Mouse (Mus musculus): Measurements from ENCODE around the gene Gtf3c5.

Gtf3c5 gene

DNA sequence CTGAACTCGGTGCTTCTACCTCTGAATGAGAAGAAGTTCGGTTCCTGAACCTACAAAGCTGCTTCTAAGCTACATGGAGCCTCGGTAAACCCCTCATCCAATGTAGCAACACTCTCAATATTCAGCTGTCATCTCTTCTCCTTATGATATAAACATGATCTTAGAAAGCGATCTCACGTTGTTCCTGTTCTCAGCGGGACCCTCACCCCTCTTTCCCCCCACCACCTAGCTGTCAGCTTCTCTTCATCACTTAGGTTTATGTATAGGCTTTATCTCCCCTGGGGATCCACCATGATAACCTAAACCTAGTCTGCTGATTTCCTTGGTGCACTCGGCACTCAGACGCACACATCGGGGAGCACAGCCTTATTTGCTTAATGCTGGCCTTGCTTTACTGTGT lies at the start of gene Gtf3c5:
Gene Gtf3c5, minus strand, starts transcription at position 101 of the 400 bp plus-strand sequence.
- in situ Hi-C loops (cut with MboI, MseI), result no loop called here

GRCm38 (mm10) chr2:28633136-28633535 lies 49.6 kb upstream of the Gtf3c5 start:
- in situ Hi-C loops (cut with MboI, MseI), result no loop called here

- in situ Hi-C loops (cut with MboI, MseI), result no loop called here
Measured at GRCm38 (mm10) chr2:28632626-28633025, 49.1 kb upstream of the Gtf3c5 start.

GRCm38 (mm10) chr2:28629911-28630381 lies 46.4 kb upstream of the Gtf3c5 start:
- in situ Hi-C loops (cut with MboI, MseI), result no loop called here

DNA sequence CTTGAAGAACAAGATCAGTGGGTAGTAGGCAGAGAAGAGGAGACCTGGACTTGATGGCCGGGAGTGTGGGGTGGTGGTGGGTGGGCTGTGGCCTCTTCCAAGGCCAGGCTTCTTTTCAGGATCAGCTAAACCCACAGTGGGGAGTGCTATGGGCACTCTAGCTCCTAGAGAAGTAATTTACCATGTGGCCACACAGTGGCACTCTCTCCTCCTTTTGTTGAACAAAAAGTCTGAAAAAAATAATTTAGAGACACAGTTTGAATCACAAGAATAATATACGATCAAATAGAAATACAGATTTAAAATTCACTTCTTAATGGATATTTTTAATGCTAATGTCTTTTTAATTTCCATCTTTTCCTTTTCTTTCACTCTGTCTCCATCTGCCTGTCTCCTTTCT lies 44.5 kb upstream of the Gtf3c5 start:
- in situ Hi-C loops (cut with MboI, MseI), result no loop called here

- in situ Hi-C loops (cut with MboI, MseI), result no loop called here
Measured at GRCm38 (mm10) chr2:28626038-28626437, 42.5 kb upstream of the Gtf3c5 start.

DNA sequence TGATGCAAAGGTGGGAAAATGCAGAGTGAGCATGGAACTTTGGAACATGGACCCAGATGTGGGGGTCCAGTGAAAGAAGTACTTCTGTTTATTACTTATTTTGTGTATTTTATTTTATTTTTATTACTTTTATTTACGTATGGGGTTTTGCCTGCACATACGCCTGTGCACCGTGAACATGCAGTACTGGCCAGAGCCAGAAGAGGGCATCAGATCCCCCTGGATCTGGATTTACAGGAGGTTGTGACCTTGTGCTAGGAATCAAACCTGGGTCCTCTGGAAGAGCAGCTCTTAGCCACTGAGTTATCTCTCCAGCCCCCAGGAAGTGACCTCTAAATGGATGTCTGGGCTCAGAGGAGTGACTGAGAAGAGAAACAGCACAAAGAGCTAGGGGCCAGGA lies 41.3 kb upstream of the Gtf3c5 start:
- in situ Hi-C loops (cut with MboI, MseI), result no loop called here

DNA sequence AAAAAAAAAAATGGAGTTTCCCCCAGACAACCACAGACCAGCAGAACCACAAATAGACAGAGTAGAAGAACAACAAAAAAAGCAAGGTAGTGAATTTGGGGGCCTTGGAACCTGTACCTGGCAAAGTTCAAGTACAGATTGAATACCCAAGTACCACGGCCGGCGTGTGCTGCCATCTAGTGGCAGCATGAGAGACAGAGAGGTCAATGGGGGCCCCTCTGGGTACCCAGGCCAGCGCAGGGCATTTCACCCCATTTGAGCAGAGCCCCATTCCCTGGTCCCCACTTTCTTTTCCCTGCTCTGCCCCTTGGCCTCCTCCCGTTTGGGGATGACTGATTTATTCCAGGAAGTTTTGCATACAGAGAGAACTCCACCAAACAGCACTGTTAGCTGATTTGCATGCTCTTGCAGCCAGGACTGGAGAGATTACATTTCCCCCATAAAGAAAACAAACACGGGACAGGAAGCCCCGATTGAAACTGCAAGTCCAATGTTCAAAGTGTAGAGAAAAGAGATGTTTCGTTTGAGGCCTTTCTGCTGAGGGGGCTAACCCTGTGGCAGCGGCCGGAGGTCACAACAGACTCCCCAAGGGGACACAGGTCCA lies 39.1 kb upstream of the Gtf3c5 start:
- in situ Hi-C loops (cut with MboI, MseI), result no loop called here

GRCm38 (mm10) chr2:28621664-28622171 lies 38.2 kb upstream of the Gtf3c5 start, which contains the start of gene Gfi1b:
TSS of gene Gfi1b (minus strand) at chr2:28621982.
- in situ Hi-C loops (cut with MboI, MseI), result no loop called here

DNA sequence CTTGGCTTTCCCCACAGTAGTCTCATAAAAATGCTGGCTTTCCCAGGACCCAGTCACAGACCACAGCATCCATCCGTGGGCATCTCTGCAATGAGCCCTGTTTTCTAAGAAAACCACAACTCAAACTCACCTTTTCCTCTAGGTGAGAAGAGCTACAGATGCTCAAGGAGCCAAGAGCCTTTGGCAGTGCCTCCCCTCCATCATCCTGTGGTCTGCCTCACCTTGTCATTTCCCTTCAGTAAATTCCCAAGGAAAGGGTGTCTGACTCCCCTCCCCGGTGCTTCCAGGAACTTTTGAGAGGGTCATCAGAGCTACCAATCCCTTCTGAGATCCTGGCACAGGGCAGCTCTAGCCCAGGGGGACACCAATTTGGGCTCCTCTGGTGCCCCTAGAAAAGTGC lies 37.6 kb upstream of the Gtf3c5 start:
- in situ Hi-C loops (cut with MboI, MseI), result no loop called here

DNA sequence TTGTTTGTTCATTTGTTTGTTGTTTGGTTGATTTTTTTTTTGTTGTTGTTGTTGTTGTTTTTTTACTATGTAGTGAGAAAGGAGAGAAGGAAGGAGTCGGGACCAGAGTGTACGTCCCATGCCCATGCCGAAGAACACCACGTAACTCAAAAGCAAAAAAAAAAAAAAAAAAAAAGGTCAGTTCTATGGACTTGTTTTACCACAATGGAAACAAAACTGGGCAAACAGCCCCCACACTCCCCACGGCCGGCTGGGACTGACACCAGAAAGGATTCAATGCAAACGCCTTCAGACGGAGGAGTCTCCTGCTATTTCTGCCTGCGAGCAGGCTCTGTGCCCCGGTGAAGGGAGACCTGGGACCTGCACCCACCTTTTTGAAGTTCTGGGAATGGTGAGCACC lies 37.0 kb upstream of the Gtf3c5 start:
- in situ Hi-C loops (cut with MboI, MseI), result no loop called here

DNA sequence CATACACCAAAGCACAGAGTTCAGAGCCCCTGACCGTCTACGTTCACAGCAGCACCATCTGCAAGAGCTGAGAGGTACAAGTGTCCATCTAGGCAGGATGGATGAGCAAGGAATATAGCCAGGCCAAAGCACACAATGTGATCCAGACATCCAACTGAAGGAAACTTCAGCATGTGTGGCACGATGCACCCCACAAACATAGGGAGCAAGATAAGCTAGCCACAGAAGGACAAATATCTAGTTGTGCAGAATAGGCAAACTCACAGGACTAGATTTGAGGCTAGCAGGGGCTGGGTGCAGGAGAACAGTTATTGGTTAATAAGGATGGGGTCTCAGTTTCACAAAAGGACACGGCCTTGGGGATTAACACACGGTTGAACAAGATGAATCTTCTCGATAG lies 35.8 kb upstream of the Gtf3c5 start:
- in situ Hi-C loops (cut with MboI, MseI), result no loop called here

DNA sequence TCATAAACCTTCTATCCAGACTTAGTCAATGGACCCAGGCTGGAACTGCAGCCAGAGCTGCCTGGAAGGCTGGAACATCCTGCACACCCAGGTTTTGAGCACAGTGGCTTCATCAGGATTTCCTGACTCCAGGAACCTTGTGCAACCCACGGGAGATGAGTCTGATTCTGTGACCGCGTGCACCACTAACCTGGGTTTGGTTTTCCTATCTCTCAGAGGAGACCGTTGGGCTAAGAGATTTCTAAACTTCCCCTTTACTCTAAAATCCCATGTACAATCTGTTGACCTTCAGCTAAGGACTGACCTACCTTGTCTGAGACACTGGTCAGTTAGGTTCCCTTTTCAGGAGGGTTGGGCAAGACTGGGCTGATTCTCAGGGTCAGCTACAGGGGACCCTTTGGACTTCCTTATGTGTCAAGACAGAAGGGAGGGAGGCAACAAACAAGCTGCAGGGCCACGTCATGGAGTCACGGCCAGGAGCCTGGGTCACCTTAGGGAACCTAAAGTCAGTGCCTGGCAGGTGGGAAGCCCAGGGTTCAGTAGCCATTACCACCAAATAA lies 35.3 kb upstream of the Gtf3c5 start:
- in situ Hi-C loops (cut with MboI, MseI), result no loop called here

GRCm38 (mm10) chr2:28617498-28618486 lies 34.2 kb upstream of the Gtf3c5 start:
- in situ Hi-C loops (cut with MboI, MseI), result no loop called here

GRCm38 (mm10) chr2:28616874-28617273 lies 33.3 kb upstream of the Gtf3c5 start:
- in situ Hi-C loops (cut with MboI, MseI), result no loop called here

- in situ Hi-C loops (cut with MboI, MseI), result no loop called here
Measured at GRCm38 (mm10) chr2:28616358-28616757, 32.8 kb upstream of the Gtf3c5 start.

DNA sequence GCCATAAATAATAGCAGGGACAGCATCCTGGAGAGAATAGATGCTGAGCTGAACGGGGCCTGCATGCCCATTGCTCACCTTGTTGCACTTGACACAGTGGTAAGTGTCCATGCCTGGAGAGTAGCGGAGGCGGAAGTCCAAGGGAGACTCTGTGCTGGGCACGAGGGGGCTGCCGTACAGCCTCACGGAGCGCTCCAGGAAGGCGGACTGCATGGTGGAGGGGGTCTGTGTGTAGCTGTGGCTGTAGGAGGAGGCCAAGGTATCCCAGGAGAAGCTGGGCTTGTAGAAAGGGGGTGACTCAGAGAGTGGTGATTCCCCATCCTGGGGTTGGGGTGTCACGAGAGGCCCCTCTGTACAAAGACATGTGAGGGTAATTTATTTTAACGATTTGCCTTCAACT lies 30.0 kb upstream of the Gtf3c5 start:
- in situ Hi-C loops (cut with MboI, MseI), result no loop called here

DNA sequence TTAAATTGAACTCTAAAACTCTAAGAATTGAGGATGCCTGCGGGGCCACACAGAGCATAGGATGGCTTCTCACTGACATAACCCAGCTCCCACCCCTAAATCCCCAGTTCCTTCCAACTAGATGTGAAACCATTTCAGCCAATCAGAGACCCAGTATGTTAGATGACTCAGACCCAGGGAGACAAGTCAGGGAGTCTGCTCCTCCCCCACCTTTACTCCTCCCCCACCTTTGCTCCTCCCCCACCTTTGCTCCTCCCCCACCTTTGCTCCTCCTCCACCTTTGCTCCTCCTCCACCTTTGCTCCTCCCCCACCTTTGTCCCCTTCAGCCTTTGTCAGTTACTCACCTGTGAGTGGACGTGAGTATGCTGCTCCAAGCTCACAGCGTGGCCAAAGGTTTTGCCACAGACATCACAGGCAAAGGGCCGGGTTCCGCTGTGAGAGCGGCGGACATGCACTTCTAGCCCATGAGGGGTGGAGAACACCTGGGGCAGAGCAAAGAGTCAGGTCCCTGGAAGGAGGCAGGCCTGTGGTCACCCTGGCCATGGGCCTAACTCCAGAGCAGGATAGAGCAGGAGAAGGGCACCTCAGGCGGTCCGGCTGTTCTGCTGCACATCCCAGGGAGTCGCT lies 29.0 kb upstream of the Gtf3c5 start:
- in situ Hi-C loops (cut with MboI, MseI), result no loop called here

DNA sequence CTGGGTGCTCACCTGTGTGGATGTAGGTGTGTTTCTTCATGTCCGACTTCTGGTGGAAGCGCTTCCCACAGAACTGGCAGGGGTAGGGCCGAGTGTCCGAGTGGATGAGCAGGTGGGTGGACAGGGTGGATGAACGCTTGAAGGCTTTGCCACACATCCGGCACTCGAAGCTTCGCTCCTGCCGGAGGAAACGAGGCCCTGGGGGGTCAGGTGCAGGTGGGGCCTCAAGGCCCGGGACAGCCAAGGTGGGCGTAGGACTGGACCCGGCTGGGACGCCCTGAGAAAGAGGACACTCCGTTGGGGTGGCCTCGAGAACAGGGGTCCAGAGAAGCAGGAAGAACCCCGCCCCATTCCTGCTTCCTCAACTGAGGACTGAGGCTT lies 27.8 kb upstream of the Gtf3c5 start:
- in situ Hi-C loops (cut with MboI, MseI), result no loop called here

DNA sequence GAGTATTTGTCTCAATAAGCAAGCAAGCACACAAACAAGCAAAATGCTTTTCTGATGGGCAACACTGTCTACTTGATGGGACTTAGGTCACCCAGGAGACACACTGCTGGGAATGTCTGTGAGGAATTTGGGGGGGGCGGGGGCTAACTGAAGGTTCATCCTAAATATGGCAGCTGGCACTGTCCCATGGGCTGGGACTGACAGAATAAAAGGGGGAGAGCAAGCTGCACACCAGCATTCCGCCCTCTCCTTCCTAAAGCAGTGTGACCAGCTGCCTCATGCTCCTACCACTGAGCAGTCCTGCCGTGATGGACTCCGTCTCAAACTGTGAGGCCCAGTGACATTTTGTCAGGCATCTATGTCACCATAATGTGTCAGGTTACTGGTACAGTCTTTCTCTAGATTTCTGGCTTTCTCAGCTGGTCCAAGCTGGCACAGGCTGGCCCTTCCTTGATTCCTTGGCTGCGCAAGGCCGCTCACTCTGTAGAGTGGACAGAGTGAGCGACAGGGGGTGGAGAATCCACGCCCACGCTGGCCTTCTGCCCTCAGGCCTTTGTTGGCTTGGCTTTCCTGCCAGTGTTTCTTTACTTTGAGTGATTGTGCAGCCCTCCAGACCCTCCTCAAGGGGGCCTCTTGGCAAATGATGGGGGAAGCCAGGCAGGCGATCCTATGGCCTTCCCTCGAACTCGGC lies 27.3 kb upstream of the Gtf3c5 start:
- in situ Hi-C loops (cut with MboI, MseI), result no loop called here

GRCm38 (mm10) chr2:28609851-28610250 lies 26.3 kb upstream of the Gtf3c5 start:
- in situ Hi-C loops (cut with MboI, MseI), result no loop called here
